Mouse (Mus musculus): ENCODE measurements around the gene Efcab9. TPM values are rescaled to one million over a fixed set of nuclear protein-coding genes. Genes with fewer than 3 reads are reported as not detected.
"Not testable (repeated sequence)": the region's sequence is repeated elsewhere in the genome, so short reads cannot be mapped to it uniquely, and the experiment has no call there.

Gene Efcab9
- total RNA-seq, 2 experiments from 2014 or later = 0.54 to 0.99 TPM

- DNase-seq = no peak
- intact Hi-C loops (cut with DNase I) = no loop called here
These were observed 7.8 kb upstream of the Efcab9 start for GRCm38 (mm10) chr11:32539717-32540116.

- no peak for DNase-seq
- intact Hi-C loops (cut with DNase I) = no loop called here
These were observed 7.0 kb upstream of the Efcab9 start for GRCm38 (mm10) chr11:32538846-32539245.

GRCm38 (mm10) chr11:32538435-32538834 lies 6.6 kb upstream of the Efcab9 start:
- intact Hi-C loops (cut with DNase I) = no loop called here
- no peak for DNase-seq

- intact Hi-C loops (cut with DNase I) = no loop called here
- no peak for DNase-seq
These were observed 5.1 kb upstream of the Efcab9 start for GRCm38 (mm10) chr11:32536954-32537353.

- intact Hi-C loops (cut with DNase I) = no loop called here
- no peak for DNase-seq
These were observed 3.8 kb upstream of the Efcab9 start for GRCm38 (mm10) chr11:32535646-32536045.

- no peak for DNase-seq
- intact Hi-C loops (cut with DNase I) = loop anchor here (5.0 kb wide), 1 partner anchor 53 kb away; no protein-coding TSS in a partner anchor
These were observed 2.7 kb upstream of the Efcab9 start for GRCm38 (mm10) chr11:32534453-32535075.

- intact Hi-C loops (cut with DNase I) = loop anchor here (5.0 kb wide), 1 partner anchor 54 kb away; no protein-coding TSS in a partner anchor
- no peak for DNase-seq
These were observed 1.8 kb upstream of the Efcab9 start for GRCm38 (mm10) chr11:32533482-32534261.

- DNase-seq = peak; percentile 83
- intact Hi-C loops (cut with DNase I) = loop anchor here (5.0 kb wide), 1 partner anchor 54 kb away; no protein-coding TSS in a partner anchor
These were observed 1.0 kb upstream of the Efcab9 start, which contains the start of gene Stk10 for GRCm38 (mm10) chr11:32532765-32533481. Stk10 (plus strand) TSS chr11:32533305.

- no peak for DNase-seq
- intact Hi-C loops (cut with DNase I) = loop anchor here (5.0 kb wide), 1 partner anchor 57 kb away; no protein-coding TSS in a partner anchor
These were observed 1.7 kb downstream of the Efcab9 start for GRCm38 (mm10) chr11:32530151-32530550.

- intact Hi-C loops (cut with DNase I) = no loop called here
These were observed 4.9 kb downstream of the Efcab9 start for GRCm38 (mm10) chr11:32527006-32527405.

GRCm38 (mm10) chr11:32524122-32524920 lies 7.6 kb downstream of the Efcab9 start:
- no peak for DNase-seq
- intact Hi-C loops (cut with DNase I) = no loop called here

More at GRCm38 (mm10) chr11:32527006-32527405, 4.9 kb downstream of the Efcab9 start:
- no peak for DNase-seq

- DNase-seq = no peak
- intact Hi-C loops (cut with DNase I) = no loop called here
These were observed 10.6 kb downstream of the Efcab9 start for GRCm38 (mm10) chr11:32521246-32521645.

GRCm38 (mm10) chr11:32519354-32519753 lies 12.5 kb downstream of the Efcab9 start:
- DNase-seq = no peak
- intact Hi-C loops (cut with DNase I) = no loop called here

- DNase-seq = no peak
These were observed 13.1 kb downstream of the Efcab9 start for GRCm38 (mm10) chr11:32518770-32519169.

GRCm38 (mm10) chr11:32516916-32517712 lies 14.8 kb downstream of the Efcab9 start:
- intact Hi-C loops (cut with DNase I) = no loop called here
- DNase-seq = no peak

More at GRCm38 (mm10) chr11:32518770-32519169, 13.1 kb downstream of the Efcab9 start:
- intact Hi-C loops (cut with DNase I) = no loop called here

GRCm38 (mm10) chr11:32516091-32516490 lies 15.8 kb downstream of the Efcab9 start:
- intact Hi-C loops (cut with DNase I) = no loop called here
- no peak for DNase-seq

- intact Hi-C loops (cut with DNase I) = not testable (repeated sequence)
These were observed 17.0 kb downstream of the Efcab9 start for GRCm38 (mm10) chr11:32514853-32515252.

GRCm38 (mm10) chr11:32510930-32511329 lies 21.0 kb downstream of the Efcab9 start:
- intact Hi-C loops (cut with DNase I) = no loop called here
- no peak for DNase-seq

More at GRCm38 (mm10) chr11:32514853-32515252, 17.0 kb downstream of the Efcab9 start:
- DNase-seq = not testable (repeated sequence)

GRCm38 (mm10) chr11:32505091-32505739 lies 26.7 kb downstream of the Efcab9 start:
- no peak for DNase-seq

More at GRCm38 (mm10) chr11:32505091-32505739, 26.7 kb downstream of the Efcab9 start:
- intact Hi-C loops (cut with DNase I) = no loop called here
